Mouse (Mus musculus): ENCODE measurements around the gene Mbtps1. TPM values are rescaled to one million over a fixed set of nuclear protein-coding genes. Genes with fewer than 3 reads are reported as not detected.
A peak's percentile ranks its signal among the peaks of the same experiment; 100 is the strongest.

The Mbtps1 gene
- polyA plus RNA-seq, 1 experiment from 2014 or later: 110 TPM

DNA sequence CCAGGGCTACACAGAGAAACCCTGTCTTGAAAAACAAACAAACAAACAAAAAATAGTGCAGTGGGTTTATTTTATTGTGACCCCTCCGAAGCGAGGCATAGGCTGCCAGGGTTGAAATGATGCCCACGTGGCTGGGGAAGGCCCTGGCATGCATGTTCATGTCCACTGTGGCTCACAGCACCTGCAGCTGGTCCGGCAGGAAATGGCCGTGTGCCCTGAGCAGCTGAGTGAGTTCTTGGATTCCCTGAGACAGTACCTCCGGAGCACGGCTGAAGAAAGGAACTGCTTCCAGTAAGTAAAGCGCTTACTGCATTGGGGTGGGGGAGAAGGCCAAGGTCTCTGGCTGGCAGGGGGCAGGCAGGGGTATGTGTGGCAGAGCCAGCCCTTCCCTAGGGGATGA lies 90.4 kb downstream of the Mbtps1 start:
- H3K9ac ChIP-seq (ENCODE audit: low read depth, low read length): no peak overlapping the region
- H3K9me3 ChIP-seq (ENCODE audit: control insufficient read depth, low read length): no peaks in the 10 kb centered on the region
- no peak for ATAC-seq (ENCODE audit: low read depth)
- H3K27ac ChIP-seq (replicated peaks; ENCODE audit: low read depth, low read length): no peak overlapping the region
- no peak overlapping the region for H3K4me3 ChIP-seq (ENCODE audit: low read depth, low read length)
- no peak overlapping the region for H3K4me2 ChIP-seq (ENCODE audit: low read depth, low read length)
- 76% methylated on average over 8 of the region's 8 CpGs for WGBS
- H3K4me1 ChIP-seq (ENCODE audit: control insufficient read depth, insufficient read depth, low read length): peaks cover 4% of the 10 kb centered on the region; the same call in 1 of the 2 replicates
- no peak for DNase-seq (ENCODE audit: low spot score)
- no peaks in the 10 kb centered on the region for H3K36me3 ChIP-seq (ENCODE audit: control insufficient read depth, insufficient read depth, low read length)
- H3K27me3 ChIP-seq (replicated peaks; ENCODE audit: control insufficient read depth, insufficient read depth, low read length): peaks cover 21% of the 10 kb centered on the region

DNA sequence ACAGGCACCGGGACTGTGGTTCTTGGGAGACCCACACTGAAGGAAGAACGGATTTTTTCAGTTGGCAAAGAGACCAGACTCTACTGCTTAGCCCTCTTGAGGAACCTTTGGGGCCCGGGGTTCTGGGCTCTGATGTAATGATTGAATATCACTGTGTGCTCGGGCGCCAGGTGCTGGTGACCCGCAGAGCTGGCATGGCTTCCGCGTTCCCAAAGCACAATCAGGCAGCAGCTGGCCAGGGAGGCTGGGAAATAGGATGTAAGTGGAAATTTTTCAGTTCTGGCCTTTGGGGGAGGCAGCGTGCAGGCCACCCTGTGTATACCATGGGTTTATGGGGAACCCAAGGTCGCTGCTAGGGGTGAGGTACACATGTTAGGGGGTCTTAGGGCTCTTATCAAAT lies 91.7 kb downstream of the Mbtps1 start:
- H3K9me3 ChIP-seq (ENCODE audit: control insufficient read depth, low read length): no peaks in the 10 kb centered on the region
- ATAC-seq (ENCODE audit: low read depth) (no peak), DNase-seq (ENCODE audit: low spot score) (no peak)
- H3K4me3 ChIP-seq (ENCODE audit: low read depth, low read length): no peak overlapping the region
- peaks cover 21% of the 10 kb centered on the region for H3K27me3 ChIP-seq (replicated peaks; ENCODE audit: control insufficient read depth, insufficient read depth, low read length)
- peaks cover 4% of the 10 kb centered on the region; the same call in 1 of the 2 replicates for H3K4me1 ChIP-seq (ENCODE audit: control insufficient read depth, insufficient read depth, low read length)
- peak overlapping the region; percentile 40; the same call in 1 of the 2 replicates for H3K4me2 ChIP-seq (ENCODE audit: low read depth, low read length)
- H3K36me3 ChIP-seq (ENCODE audit: control insufficient read depth, insufficient read depth, low read length): no peaks in the 10 kb centered on the region
- 77% methylated on average over 10 of the region's 10 CpGs for WGBS
- H3K9ac ChIP-seq (ENCODE audit: low read depth, low read length): no peak overlapping the region
- H3K27ac ChIP-seq (replicated peaks; ENCODE audit: low read depth, low read length): no peak overlapping the region

DNA sequence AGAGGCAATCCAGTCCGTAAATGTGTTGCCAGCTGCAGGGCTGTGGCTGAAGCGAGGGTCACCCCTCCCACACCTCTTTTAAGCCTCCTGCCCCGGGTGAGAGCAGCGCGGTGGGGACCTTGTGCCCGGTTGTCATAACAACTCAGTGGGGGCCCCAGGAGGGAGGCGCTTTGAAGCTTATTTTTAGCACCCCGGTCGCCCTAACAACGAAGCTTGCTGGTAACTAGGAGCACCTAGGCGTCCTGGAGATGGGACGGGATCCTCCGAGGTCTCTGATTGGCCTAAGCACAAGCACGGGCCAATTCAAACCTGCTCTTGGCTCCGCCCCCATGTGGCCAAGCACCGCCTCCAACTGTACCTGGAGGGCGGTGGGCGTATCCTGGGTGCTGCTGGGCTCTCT lies 92.4 kb downstream of the Mbtps1 start:
- 6% methylated on average over 18 of the region's 18 CpGs for WGBS
- Histone ChIP-seq H3K9me3 (ENCODE audit: control insufficient read depth, low read length) (no peaks in the 10 kb centered on the region), H3K4me2 (ENCODE audit: low read depth, low read length) (peak overlapping the region; percentile 40), H3K9ac (ENCODE audit: low read depth, low read length) (no peak overlapping the region), H3K4me1 (ENCODE audit: control insufficient read depth, insufficient read depth, low read length) (peaks cover 4% of the 10 kb centered on the region; the same call in 1 of the 2 replicates), H3K27me3 (replicated peaks; ENCODE audit: control insufficient read depth, insufficient read depth, low read length) (peaks cover 21% of the 10 kb centered on the region), H3K36me3 (ENCODE audit: control insufficient read depth, insufficient read depth, low read length) (no peaks in the 10 kb centered on the region), H3K27ac (replicated peaks; ENCODE audit: low read depth, low read length) (no peak overlapping the region), H3K4me3 (ENCODE audit: low read depth, low read length) (0 out of 2 replicates have a peak overlapping the region, but pooled peaks have one; percentile 12)
- peak; percentile 89 for ATAC-seq (ENCODE audit: low read depth)
- peak; percentile 76 for DNase-seq (ENCODE audit: low spot score)

DNA sequence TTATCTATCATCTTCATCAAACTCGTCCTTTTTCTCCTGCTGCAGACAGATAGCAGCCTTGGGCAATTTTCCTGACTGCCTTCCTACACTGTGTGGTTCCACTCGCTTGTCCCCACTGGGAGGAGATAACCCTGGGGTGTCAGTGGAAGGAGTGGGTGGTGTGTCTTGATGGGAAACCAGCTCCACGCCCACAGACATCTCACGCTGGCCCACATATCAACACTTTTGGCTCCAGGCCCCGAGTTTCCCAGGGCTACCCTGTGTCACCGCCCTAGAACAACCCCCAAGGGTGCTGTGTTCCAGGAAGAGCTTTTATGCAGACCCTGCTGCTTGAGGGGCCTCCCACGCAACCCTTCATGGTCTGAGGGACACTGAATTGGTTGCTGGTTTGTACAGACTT lies 94.8 kb downstream of the Mbtps1 start:
- Histone ChIP-seq H3K36me3 (ENCODE audit: control insufficient read depth, insufficient read depth, low read length) (no peaks in the 10 kb centered on the region), H3K27me3 (replicated peaks; ENCODE audit: control insufficient read depth, insufficient read depth, low read length) (peaks cover 21% of the 10 kb centered on the region), H3K9ac (ENCODE audit: low read depth, low read length) (no peak overlapping the region), H3K4me3 (ENCODE audit: low read depth, low read length) (no peak overlapping the region), H3K27ac (replicated peaks; ENCODE audit: low read depth, low read length) (no peak overlapping the region), H3K9me3 (ENCODE audit: control insufficient read depth, low read length) (no peaks in the 10 kb centered on the region), H3K4me1 (ENCODE audit: control insufficient read depth, insufficient read depth, low read length) (peaks cover 4% of the 10 kb centered on the region; the same call in 1 of the 2 replicates), H3K4me2 (ENCODE audit: low read depth, low read length) (no peak overlapping the region)
- ATAC-seq (ENCODE audit: low read depth) (no peak), DNase-seq (ENCODE audit: low spot score) (no peak)
- WGBS: 56% methylated on average over 7 of the region's 7 CpGs

DNA sequence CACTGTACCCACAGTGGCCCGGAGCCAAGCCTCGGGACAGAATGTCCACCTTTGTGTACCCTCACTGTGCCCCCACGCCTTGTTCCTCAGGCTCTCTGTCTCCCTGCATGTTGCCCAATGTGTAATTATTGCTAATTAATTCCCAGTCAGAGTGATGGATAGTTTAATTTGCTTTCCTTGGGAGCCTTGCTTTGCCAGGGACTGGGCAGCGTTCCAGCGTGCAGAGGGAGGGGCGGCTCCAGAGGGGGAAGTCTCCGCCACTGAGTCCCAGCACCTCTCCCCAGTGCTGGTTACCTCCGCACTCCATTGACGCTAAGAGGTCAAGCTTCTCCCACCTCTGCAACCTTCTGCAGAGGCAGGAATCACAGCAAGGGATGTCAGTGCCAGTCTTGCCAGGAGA lies 97.2 kb downstream of the Mbtps1 start:
- H3K27ac ChIP-seq (replicated peaks; ENCODE audit: low read depth, low read length): no peak overlapping the region
- no peaks in the 10 kb centered on the region for H3K9me3 ChIP-seq (ENCODE audit: control insufficient read depth, low read length)
- H3K4me3 ChIP-seq (ENCODE audit: low read depth, low read length): no peak overlapping the region
- peaks cover 4% of the 10 kb centered on the region; the same call in 1 of the 2 replicates for H3K4me1 ChIP-seq (ENCODE audit: control insufficient read depth, insufficient read depth, low read length)
- WGBS: 72% methylated on average over 9 of the region's 9 CpGs
- no peaks in the 10 kb centered on the region for H3K36me3 ChIP-seq (ENCODE audit: control insufficient read depth, insufficient read depth, low read length)
- H3K27me3 ChIP-seq (replicated peaks; ENCODE audit: control insufficient read depth, insufficient read depth, low read length): peaks cover 21% of the 10 kb centered on the region
- H3K9ac ChIP-seq (ENCODE audit: low read depth, low read length): no peak overlapping the region
- no peak for DNase-seq (ENCODE audit: low spot score)
- H3K4me2 ChIP-seq (ENCODE audit: low read depth, low read length): no peak overlapping the region
- ATAC-seq (ENCODE audit: low read depth): no peak

DNA sequence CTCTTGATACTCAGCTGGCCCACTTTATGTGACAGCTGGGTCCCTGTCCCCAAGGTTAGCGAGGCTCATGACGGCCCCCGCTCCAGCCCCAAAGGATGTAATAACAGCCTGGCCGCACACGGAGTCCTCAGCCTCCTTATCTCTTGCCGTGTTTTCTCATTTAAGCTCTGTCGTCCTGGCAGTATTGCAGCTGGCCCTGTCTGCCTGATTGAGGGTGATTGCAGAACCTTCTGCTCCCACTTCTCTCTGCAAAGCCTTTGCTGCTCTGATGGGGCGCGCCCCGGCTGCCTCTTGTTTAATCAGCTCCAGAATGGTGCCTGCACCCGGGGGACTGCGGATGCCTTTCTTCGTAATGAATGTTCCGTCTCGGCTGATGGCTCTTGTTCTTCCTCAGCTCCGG lies 98.8 kb downstream of the Mbtps1 start:
- no peaks in the 10 kb centered on the region for H3K36me3 ChIP-seq (ENCODE audit: control insufficient read depth, insufficient read depth, low read length)
- H3K4me3 ChIP-seq (ENCODE audit: low read depth, low read length): no peak overlapping the region
- WGBS: 56% methylated on average over 16 of the region's 16 CpGs
- no peak overlapping the region for H3K9ac ChIP-seq (ENCODE audit: low read depth, low read length)
- no peak overlapping the region for H3K27ac ChIP-seq (replicated peaks; ENCODE audit: low read depth, low read length)
- peak; percentile 12; the same call in 1 of the 2 replicates for ATAC-seq (ENCODE audit: low read depth)
- DNase-seq (ENCODE audit: low spot score): peak; percentile 44
- H3K9me3 ChIP-seq (ENCODE audit: control insufficient read depth, low read length): no peaks in the 10 kb centered on the region
- no peak overlapping the region for H3K4me2 ChIP-seq (ENCODE audit: low read depth, low read length)
- no peaks in the 10 kb centered on the region for H3K4me1 ChIP-seq (ENCODE audit: control insufficient read depth, insufficient read depth, low read length)
- H3K27me3 ChIP-seq (replicated peaks; ENCODE audit: control insufficient read depth, insufficient read depth, low read length): 0 out of 2 replicates have a peak, but pooled peaks cover 5% of the 10 kb centered on the region

Other genes with a start within 250 kb of the Mbtps1 start
- gene Hsbp1, start 214.2 kb downstream of the Mbtps1 start, polyA plus RNA-seq (2014; fragmentation: Nextera tagmentation; extraction: Ambion mirVana): 325 and 345 TPM in 2 replicates
- gene Mlycd, start 163.9 kb downstream of the Mbtps1 start, polyA plus RNA-seq (2014; fragmentation: Nextera tagmentation; extraction: Ambion mirVana): 17.4 and 17.7 TPM in 2 replicates
- gene Osgin1, start 124.6 kb downstream of the Mbtps1 start, polyA plus RNA-seq (2014; fragmentation: Nextera tagmentation; extraction: Ambion mirVana): 1.7 and 2.1 TPM in 2 replicates
- 3.2 and 3.7 TPM in 2 replicates for gene Necab2, start 112.0 kb downstream of the Mbtps1 start, polyA plus RNA-seq (2014; fragmentation: Nextera tagmentation; extraction: Ambion mirVana)
- gene Slc38a8, start 57.0 kb downstream of the Mbtps1 start, polyA plus RNA-seq (2014; fragmentation: Nextera tagmentation; extraction: Ambion mirVana): 0.17 TPM in 1 of 2 replicates, not detected in the other
- gene Hsdl1, start 16.4 kb upstream of the Mbtps1 start, polyA plus RNA-seq (2014; fragmentation: Nextera tagmentation; extraction: Ambion mirVana): 34.0 and 37.1 TPM in 2 replicates
- gene Dnaaf1, start 16.5 kb upstream of the Mbtps1 start, polyA plus RNA-seq (2014; fragmentation: Nextera tagmentation; extraction: Ambion mirVana): 0.83 and 2.5 TPM in 2 replicates
- gene Taf1c, start 46.5 kb upstream of the Mbtps1 start, polyA plus RNA-seq (2014; fragmentation: Nextera tagmentation; extraction: Ambion mirVana): 7.9 and 11.3 TPM in 2 replicates
- 0.14 and 0.17 TPM in 2 replicates for gene Adad2, start 54.0 kb upstream of the Mbtps1 start, polyA plus RNA-seq (2014; fragmentation: Nextera tagmentation; extraction: Ambion mirVana)
- 0.28 and 0.48 TPM in 2 replicates for gene Kcng4, start 76.9 kb upstream of the Mbtps1 start, polyA plus RNA-seq (2014; fragmentation: Nextera tagmentation; extraction: Ambion mirVana)
- 2.0 and 3.5 TPM in 2 replicates for gene Wfdc1, start 107.6 kb upstream of the Mbtps1 start, polyA plus RNA-seq (2014; fragmentation: Nextera tagmentation; extraction: Ambion mirVana)
- 1.3 and 1.8 TPM in 2 replicates for gene Atp2c2, start 141.3 kb upstream of the Mbtps1 start, polyA plus RNA-seq (2014; fragmentation: Nextera tagmentation; extraction: Ambion mirVana)
- gene Tldc1, start 219.7 kb upstream of the Mbtps1 start, polyA plus RNA-seq (2014; fragmentation: Nextera tagmentation; extraction: Ambion mirVana): 5.4 and 5.5 TPM in 2 replicates

All from embryonic facial prominence, embryonic 14.5 days (tissue).